Mouse (Mus musculus) intestine, embryonic 14.5 days (tissue): Measurements from ENCODE around the gene Hras. TPM values are rescaled to one million over a fixed set of nuclear protein-coding genes. Genes with fewer than 3 reads are reported as not detected.

Experiments
- ATAC-seq: fragments of 200-750 bp; cut with Nextera tagmentation; replicated peaks from 2 replicates; pipeline ENCODE4 v1.8.0; 2017; ENCODE audit warnings: low read depth, moderate number of reproducible peaks, moderate TSS enrichment, moderate library complexity; ENCODE audit not compliant: low FRiP score, low TSS enrichment
- DNase-seq: peaks from one replicate; pipeline ENCODE4 v3.0.0-alpha.2; 2018; ENCODE audit warnings: low spot score
- H3K27ac ChIP-seq: fragments of 300-500 bp; sonication (generic); 2 replicates; pipeline ENCODE4 v1.5.1; 2014; ENCODE audit warnings: low read depth, mild to moderate bottlenecking, control low read depth
- H3K27me3 ChIP-seq: fragments of 300-500 bp; sonication (generic); replicated peaks from 2 replicates; pipeline ENCODE4 v1.6.1; 2014; ENCODE audit warnings: low read length, control low read depth; ENCODE audit not compliant: control insufficient read depth, insufficient read depth
- H3K36me3 ChIP-seq: fragments of 300-500 bp; sonication (generic); 2 replicates; pipeline ENCODE4 v1.6.1; 2014; ENCODE audit warnings: low read length, control low read depth; ENCODE audit not compliant: control insufficient read depth, insufficient read depth
- H3K4me1 ChIP-seq: fragments of 300-500 bp; sonication (generic); replicated peaks from 2 replicates; pipeline ENCODE4 v1.6.1; 2014; ENCODE audit warnings: low read length, control low read depth, mixed read lengths; ENCODE audit not compliant: control insufficient read depth, insufficient read depth
- H3K4me2 ChIP-seq: fragments of 300-500 bp; sonication (generic); 2 replicates; pipeline ENCODE4 v1.6.1; 2014; ENCODE audit warnings: low read length
- H3K4me3 ChIP-seq: fragments of 300-500 bp; sonication (generic); 2 replicates; pipeline ENCODE4 v1.5.1; 2014; ENCODE audit warnings: low read depth, low read length, control low read depth, mixed read lengths
- H3K9ac ChIP-seq: fragments of 300-500 bp; sonication (generic); 2 replicates; pipeline ENCODE4 v1.6.1; 2014; ENCODE audit warnings: mild to moderate bottlenecking, low read length
- H3K9me3 ChIP-seq: fragments of 300-500 bp; sonication (generic); 2 replicates; pipeline ENCODE4 v1.6.1; 2016; ENCODE audit warnings: low read length, control low read depth; ENCODE audit not compliant: control insufficient read depth
- WGBS: fragments of 180-500 bp; shearing (Covaris S2); extraction: QIAGEN DNeasy Blood & Tissue Kit; methylation state at CpG from one replicate; pipeline ENCODE4 v1.1.7; 2014; 5-methylcytosine and 5-hydroxymethylcytosine counted together
- polyA plus RNA-seq: library from polyadenylated mRNA; unstranded; fragments of >200 nt; fragmentation: Nextera tagmentation; extraction: Ambion mirVana; gene quantifications from 2 replicates; pipeline ENCODE4 v1.2.1, GENCODE M21; 2014

The Hras gene
- polyA plus RNA-seq, 1 experiment from 2014 or later, result 96.6 TPM

DNA sequence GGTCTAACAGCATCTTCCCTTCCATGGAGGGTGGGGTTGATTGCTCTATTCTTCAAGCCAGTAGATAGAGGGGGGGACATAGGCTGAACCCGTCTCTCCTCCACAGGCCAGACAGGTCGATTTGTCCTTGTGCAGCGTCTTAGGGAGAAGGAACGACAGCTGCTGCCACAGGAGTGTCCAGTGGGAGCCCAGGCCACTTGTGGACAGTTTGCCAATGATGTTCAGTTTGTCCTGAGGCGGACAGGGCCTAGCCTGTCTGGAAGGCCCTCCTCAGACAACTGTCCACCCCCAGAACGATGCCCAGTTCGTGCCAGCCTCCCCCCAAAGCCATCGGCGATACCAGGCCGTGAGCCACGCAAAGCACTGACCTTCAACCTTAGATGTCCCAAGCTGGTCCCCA is 23.1 kb upstream of the Hras start:
- Histone ChIP-seq H3K27me3 (no peaks in the 10 kb centered on the region), H3K27ac (0 out of 2 replicates have a peak overlapping the region, but pooled peaks have one; percentile 33), H3K9me3 (no peaks in the 10 kb centered on the region), H3K9ac (peak overlapping the region; percentile 64), H3K36me3 (peaks cover 19% of the 10 kb centered on the region), H3K4me1 (peaks cover 29% of the 10 kb centered on the region), H3K4me3 (peak overlapping the region; percentile 62), H3K4me2 (peak overlapping the region; percentile 84)
- ATAC-seq (no peak), DNase-seq (no peak)
- WGBS, result 77% methylated on average over 11 of the region's 11 CpGs

DNA sequence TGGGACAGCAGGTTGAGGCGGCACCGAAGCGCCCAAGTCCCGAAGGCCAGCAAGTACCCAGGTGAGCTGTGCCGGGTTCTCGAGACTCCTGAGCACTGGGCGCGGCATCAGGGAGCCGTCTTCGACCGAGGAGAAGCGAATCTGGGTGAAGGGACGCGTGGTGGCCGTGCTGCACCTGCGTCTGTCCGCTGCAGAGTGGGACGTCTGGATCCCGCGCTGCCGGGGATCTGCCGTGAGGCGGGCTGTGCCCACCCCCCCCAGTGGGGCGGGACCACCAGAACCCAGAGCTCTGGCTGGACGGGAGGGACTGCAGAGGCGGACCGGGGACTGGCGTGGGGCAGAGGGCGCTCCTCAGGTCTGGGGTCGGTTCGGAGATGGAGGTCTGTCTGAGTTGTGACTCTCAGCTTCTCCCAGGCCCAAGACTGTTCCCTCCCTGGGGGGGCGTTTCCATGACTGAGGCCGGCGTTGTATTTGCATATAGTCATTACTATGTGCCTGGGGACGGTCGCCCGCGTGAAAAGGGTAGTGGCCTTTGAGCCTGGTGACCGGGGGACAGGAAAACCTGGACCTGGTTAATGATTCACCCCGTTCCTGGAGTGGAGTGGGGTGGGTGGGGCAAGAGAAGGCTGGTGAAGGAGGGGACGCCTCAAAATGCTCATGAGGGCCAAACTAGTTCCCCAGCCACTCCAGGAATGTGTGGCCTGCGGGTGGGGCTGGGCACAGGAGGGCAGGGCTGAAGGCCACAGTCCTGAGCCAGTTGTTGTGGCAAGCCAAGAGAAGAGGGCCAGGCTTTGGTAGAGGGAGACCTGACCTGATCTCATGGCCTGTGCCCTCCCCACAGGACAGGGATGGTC is 22.3 kb upstream of the Hras start:
- peaks cover 28% of the 10 kb centered on the region for H3K4me1 ChIP-seq
- peak; percentile 95 for DNase-seq

DNA sequence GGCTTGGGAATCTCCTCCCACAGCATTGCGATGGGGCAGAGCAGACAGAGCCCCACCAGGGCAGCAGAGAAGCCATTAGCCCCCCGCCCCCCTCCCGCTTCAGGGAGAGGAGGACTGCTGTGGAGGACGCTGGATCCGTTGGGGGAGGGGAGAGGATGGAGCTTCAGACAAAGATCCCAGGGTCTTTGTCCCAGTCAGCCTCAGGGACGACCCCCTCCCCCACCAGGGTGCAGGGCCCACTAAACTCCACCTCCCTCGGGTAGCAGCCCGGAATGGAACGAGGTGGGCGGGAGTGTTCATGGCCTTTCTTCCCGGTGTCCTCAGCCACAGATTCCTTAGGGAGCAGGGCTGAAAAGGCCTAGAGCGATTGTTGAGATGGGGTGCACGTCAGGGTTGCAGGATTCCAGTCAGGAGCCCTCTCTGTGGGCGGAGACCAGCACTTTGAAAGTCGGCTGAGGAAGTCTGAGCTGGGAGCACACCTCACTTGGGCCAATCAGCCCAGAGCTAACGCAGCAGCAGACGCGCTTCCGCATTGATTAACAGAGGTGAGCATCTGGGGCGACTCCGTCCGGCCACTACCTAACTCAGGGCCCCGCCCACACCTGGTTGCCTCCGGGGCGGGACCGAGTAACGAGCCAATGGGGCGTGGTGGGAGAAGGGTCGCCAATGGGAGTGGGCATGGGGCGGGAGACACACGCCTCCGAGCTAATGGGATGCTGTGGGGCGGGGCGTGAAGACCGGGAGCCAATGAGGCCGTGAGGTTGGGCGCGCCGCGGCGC is 21.5 kb upstream of the Hras start, which contains the start of gene Rassf7:
Gene Rassf7 (plus strand): TSS at position 760 of the 779 bp plus-strand sequence.
- H3K4me2 ChIP-seq, result peak within 1 kb of the TSS; percentile 84
- ATAC-seq, result peak; percentile 90
- peak within 1 kb of the TSS; percentile 85 for H3K27ac ChIP-seq
- peak; percentile 89 for DNase-seq
- peaks cover 18% of the 10 kb centered on the region for H3K36me3 ChIP-seq
- peaks cover 20% of the 10 kb centered on the region for H3K4me1 ChIP-seq
- peak within 1 kb of the TSS; percentile 62 for H3K4me3 ChIP-seq
- peak within 1 kb of the TSS; percentile 64 for H3K9ac ChIP-seq
- WGBS, result under 1% methylated on average over 41 of the region's 41 CpGs
- H3K9me3 ChIP-seq, result no peaks in the 10 kb centered on the region
- no peaks in the 10 kb centered on the region for H3K27me3 ChIP-seq

More for the DNA sequence above, 22.3 kb upstream of the Hras start:
- Histone ChIP-seq H3K27ac (peak overlapping the region; percentile 85), H3K9me3 (no peaks in the 10 kb centered on the region), H3K4me2 (peak overlapping the region; percentile 84), H3K4me3 (peak overlapping the region; percentile 62), H3K27me3 (no peaks in the 10 kb centered on the region), H3K9ac (peak overlapping the region; percentile 64), H3K36me3 (peaks cover 19% of the 10 kb centered on the region)
- peak; percentile 65 for ATAC-seq
- 1% methylated on average over 34 of the region's 42 CpGs for WGBS

DNA sequence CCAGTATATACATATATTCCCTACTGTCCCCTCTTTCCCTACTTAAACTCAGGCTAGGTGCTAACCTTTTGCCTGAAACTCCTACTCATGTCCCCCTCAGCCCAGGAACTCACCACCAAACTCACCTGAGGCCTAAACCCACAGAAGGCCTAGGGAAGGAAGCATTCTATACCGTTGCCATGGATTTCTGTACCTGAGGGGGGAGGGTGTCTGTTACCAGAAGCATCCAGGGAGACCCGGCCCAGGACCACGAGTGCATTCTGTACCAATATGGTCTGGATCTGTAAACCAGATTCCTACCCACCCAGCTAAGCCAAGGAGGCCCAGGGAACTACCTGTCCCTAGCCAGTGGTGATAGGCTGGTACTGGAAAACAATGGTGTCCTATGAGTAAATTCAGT is 20.5 kb upstream of the Hras start:
- Histone ChIP-seq H3K9ac (no peak overlapping the region), H3K27ac (peak overlapping the region; percentile 85), H3K36me3 (peaks cover 9% of the 10 kb centered on the region; the same call in 1 of the 2 replicates), H3K4me1 (peaks cover 14% of the 10 kb centered on the region; the same call in 1 of the 2 replicates), H3K9me3 (no peaks in the 10 kb centered on the region), H3K4me3 (no peak overlapping the region), H3K27me3 (no peaks in the 10 kb centered on the region), H3K4me2 (peak overlapping the region; percentile 84)
- DNase-seq (no peak), ATAC-seq (no peak)
- 66% methylated on average over 3 of the region's 3 CpGs for WGBS

DNA sequence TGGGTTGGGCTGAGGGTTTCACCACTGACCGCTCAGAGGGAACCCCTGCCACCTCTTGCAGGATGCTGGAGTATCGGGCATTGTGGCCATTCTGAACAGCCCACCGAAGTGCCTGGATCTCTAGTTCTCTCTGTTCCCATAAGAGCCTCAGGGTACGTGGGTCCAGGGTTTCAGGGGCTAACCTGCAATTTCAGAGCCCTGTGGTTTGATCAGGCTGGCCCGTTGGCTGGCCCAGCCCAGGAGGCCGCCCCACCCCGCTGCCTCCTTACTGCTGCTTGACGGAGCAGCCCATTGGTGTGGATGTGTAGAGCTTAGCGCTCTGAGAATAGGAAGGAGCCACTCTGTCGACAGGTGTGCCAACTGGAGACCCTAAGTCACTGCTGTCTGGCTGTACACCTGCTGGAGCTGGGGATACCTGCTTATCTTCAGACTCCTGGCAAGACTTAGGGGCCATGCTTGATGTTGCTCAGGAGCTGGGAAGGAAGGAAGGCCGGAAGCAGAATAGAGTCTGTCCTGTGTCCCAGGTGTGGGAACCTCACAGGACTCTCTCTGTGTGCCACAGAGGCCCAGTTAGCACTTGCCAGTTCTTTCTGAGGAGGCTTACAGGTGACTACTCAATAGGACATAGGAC is 19.9 kb upstream of the Hras start, which contains the start of gene Lmntd2:
Gene Lmntd2 (minus strand): TSS at position 476 of the 631 bp plus-strand sequence.
- DNase-seq, result no peak
- Histone ChIP-seq H3K9me3 (no peaks in the 10 kb centered on the region), H3K36me3 (peaks cover 4% of the 10 kb centered on the region; the same call in 1 of the 2 replicates), H3K27me3 (no peaks in the 10 kb centered on the region), H3K4me3 (peak within 1 kb of the TSS; percentile 62), H3K27ac (peak within 1 kb of the TSS; percentile 85), H3K4me2 (peak within 1 kb of the TSS; percentile 84), H3K4me1 (peaks cover 14% of the 10 kb centered on the region; the same call in 1 of the 2 replicates), H3K9ac (peak within 1 kb of the TSS; percentile 64)
- ATAC-seq, result no peak
- WGBS, result 89% methylated on average over 11 of the region's 11 CpGs

DNA sequence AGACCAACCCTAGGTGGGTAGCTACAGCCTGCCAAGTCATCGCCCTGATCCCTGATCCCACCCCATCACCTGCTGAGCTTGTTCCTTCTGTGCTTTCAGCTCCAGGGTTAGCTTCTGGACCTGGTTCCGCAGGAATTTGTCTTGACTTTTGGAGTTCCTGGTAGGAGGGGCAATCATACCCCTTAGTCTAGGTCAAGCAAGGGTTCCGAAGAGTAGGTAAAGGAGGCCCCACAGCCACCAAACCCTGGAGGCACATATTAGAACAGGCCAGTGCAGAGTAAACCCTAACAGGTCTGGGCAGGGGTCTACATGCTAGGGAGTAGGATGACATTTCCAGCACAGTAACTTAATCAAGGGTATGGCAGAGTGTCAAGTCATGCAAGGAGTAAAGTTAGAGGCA is 19.3 kb upstream of the Hras start:
- Histone ChIP-seq H3K4me2 (no peak overlapping the region), H3K27me3 (no peaks in the 10 kb centered on the region), H3K4me1 (peaks cover 14% of the 10 kb centered on the region; the same call in 1 of the 2 replicates), H3K9ac (no peak overlapping the region), H3K9me3 (no peaks in the 10 kb centered on the region), H3K4me3 (no peak overlapping the region), H3K27ac (no peak overlapping the region), H3K36me3 (peaks cover 1% of the 10 kb centered on the region; the same call in 1 of the 2 replicates)
- WGBS, result 87% methylated on average over 3 of the region's 3 CpGs
- ATAC-seq (no peak), DNase-seq (no peak)

DNA sequence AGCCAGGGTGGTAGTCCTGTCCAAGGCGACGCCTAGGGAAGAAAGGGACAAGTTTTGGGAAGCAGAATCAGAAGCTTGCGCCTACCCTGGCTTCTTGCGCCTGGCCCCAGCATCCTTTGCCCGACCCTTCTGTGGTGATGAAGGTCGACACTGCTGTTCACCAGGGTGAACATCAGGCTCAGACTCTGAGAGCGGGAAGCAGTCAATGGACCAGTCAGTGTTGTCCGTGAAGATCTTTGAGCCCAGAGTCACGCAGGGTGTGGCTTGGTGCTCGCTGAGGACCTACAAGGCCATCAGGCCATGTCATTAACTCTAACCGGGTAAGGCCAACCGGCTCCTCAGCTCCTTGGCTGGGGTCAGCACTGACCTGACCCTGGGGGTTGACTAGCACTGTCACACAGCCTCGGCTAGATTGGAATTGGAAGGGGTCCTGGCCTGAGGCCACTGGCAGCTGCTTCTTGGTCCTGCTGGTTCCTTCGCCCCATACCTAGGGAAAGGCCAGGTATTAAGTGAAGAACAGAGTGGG is 16.9 kb upstream of the Hras start:
- 88% methylated on average over 14 of the region's 14 CpGs for WGBS
- no peak overlapping the region for H3K27ac ChIP-seq
- no peak for DNase-seq

DNA sequence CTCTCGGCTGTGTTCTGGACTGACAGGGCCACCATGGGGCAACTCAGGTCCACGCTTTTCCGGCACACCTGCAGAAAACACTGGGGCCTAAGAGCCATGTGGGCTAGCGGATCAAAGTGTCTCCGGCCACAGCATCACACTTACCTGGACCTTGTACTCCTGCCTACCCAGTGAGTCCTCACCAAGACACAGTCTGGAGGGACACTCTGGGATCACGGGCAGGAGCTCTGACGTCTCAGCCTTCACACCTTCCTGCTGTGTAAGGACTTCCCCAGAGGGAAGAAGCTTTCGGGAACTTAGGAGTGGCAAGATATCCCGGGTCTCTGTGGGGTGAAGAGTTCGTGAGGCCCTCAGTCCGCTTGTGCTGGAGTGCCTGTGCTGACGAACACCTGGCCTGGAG is 16.3 kb upstream of the Hras start:
- Histone ChIP-seq H3K4me1 (peaks cover 4% of the 10 kb centered on the region; the same call in 1 of the 2 replicates), H3K27me3 (no peaks in the 10 kb centered on the region), H3K27ac (no peak overlapping the region), H3K9me3 (no peaks in the 10 kb centered on the region), H3K4me2 (no peak overlapping the region), H3K36me3 (no peaks in the 10 kb centered on the region), H3K9ac (no peak overlapping the region), H3K4me3 (no peak overlapping the region)
- DNase-seq (no peak), ATAC-seq (no peak)
- 65% methylated on average over 12 of the region's 12 CpGs for WGBS

More for the DNA sequence above, 16.9 kb upstream of the Hras start:
- Histone ChIP-seq H3K9me3 (no peaks in the 10 kb centered on the region), H3K4me1 (peaks cover 4% of the 10 kb centered on the region; the same call in 1 of the 2 replicates), H3K4me3 (no peak overlapping the region), H3K4me2 (no peak overlapping the region), H3K36me3 (no peaks in the 10 kb centered on the region), H3K9ac (no peak overlapping the region), H3K27me3 (no peaks in the 10 kb centered on the region)
- ATAC-seq, result no peak
